Mouse (Mus musculus): ENCODE results near the gene Olfr49. TPM values are rescaled to one million over a fixed set of nuclear protein-coding genes. Genes with fewer than 3 reads are reported as not detected.
"Not testable (repeated sequence)": the region's sequence is repeated elsewhere in the genome, so short reads cannot be mapped to it uniquely, and the experiment has no call there.

The Olfr49 gene
- polyA plus RNA-seq, 1 experiment from 2014 or later, result not detected

GRCm38 (mm10) chr14:54235825-54236540 lies 48.8 kb downstream of the Olfr49 start:
- Histone ChIP-seq H3K4me3 (no peak overlapping the region), H3K9me3 (replicated peaks) (no peaks in the 10 kb centered on the region), H3K4me2 (replicated peaks) (no peak overlapping the region), H3K9ac (no peak overlapping the region), H3K27me3 (no peaks in the 10 kb centered on the region), H3K4me1 (peaks cover 31% of the 10 kb centered on the region), H3K36me3 (peaks cover 11% of the 10 kb centered on the region), H3K27ac (no peak overlapping the region)
- 88% methylated on average over 5 of the region's 5 CpGs for WGBS
- ATAC-seq (ENCODE audit: low FRiP score), result no peak

DNA sequence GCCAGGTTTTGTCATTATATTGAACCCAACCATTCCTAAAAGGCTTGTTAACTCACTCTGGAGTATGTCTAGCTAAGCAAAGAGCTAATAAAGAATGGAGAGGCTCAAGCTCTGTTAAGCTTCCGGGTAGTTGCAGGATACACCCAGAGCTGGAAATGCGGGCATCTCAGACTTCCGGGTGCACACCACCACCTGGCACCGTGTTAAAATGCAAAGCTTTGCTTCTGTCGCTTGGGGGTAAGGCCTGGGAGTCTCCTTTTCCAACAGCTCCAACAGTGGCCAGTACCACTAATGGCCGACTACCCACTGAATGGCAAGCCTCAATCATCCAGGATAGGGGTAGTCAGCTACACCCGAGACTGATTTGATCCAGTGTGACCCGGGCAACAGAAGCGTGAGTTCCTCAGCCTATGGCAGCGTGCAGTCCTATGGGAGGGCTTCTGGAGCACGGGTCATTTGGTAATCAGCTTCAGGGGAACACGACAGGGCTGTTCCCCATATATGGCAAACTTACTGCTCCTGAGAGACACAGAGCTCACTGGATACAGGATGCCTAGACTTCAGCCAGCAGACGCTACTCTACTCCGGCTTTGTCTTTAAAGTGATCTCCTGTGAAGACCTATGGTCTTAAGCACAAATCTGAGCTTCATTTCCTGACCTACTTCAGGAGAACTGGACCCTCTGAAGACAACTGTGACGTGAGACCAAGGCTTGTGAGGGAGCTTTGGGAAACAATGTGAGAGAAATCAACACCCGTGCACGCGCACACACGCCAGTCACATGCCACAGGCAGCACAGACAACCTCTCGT lies 50.3 kb downstream of the Olfr49 start:
- Histone ChIP-seq H3K9me3 (replicated peaks) (no peaks in the 10 kb centered on the region), H3K4me1 (peaks cover 31% of the 10 kb centered on the region), H3K27ac (peak overlapping the region; percentile 41; the same call in 1 of the 2 replicates), H3K4me3 (no peak overlapping the region), H3K9ac (no peak overlapping the region), H3K36me3 (peaks cover 5% of the 10 kb centered on the region), H3K27me3 (no peaks in the 10 kb centered on the region), H3K4me2 (replicated peaks) (no peak overlapping the region)
- no peak for ATAC-seq (ENCODE audit: low FRiP score)
- WGBS, result 78% methylated on average over 20 of the region's 20 CpGs

DNA sequence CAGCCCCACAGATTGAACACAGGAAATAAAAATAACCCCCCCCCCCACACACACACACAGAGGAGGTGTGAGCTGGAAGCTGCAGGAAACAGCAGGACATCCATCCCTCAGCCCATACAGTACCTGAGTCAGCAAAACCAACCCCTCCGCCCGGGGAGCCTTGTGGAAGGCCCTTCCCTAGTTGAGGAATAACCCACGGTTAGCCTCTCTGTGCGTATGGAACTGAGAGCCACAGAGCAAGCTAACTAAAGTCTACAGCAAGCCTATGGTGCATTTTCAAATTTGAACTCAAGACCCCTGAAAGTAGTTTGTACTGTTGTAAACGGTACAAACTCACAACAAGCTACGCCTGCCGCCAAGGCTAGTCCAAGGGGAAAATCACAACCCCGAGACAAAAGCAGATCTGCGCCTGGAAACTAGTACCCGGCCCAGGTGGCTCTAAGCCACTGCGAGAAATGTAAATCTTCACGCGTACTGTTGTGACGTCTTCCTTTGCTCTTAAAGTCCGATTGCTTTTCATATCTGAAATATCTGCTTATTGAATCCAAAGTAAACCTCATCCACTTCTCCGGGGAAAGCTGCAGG lies 51.1 kb downstream of the Olfr49 start:
- Histone ChIP-seq H3K9me3 (replicated peaks) (no peaks in the 10 kb centered on the region), H3K4me3 (no peak overlapping the region), H3K4me2 (replicated peaks) (no peak overlapping the region), H3K27me3 (no peaks in the 10 kb centered on the region), H3K9ac (no peak overlapping the region), H3K36me3 (peaks cover 5% of the 10 kb centered on the region), H3K27ac (peak overlapping the region; percentile 41; the same call in 1 of the 2 replicates), H3K4me1 (peaks cover 39% of the 10 kb centered on the region)
- no peak for ATAC-seq (ENCODE audit: low FRiP score)
- WGBS, result 74% methylated on average over 16 of the region's 16 CpGs

GRCm38 (mm10) chr14:54232811-54233558 lies 51.8 kb downstream of the Olfr49 start:
- H3K9me3 ChIP-seq (replicated peaks), result no peaks in the 10 kb centered on the region
- no peak overlapping the region for H3K4me3 ChIP-seq
- H3K4me2 ChIP-seq (replicated peaks), result no peak overlapping the region
- 38% methylated on average over 9 of the region's 9 CpGs for WGBS
- peaks cover 5% of the 10 kb centered on the region for H3K36me3 ChIP-seq
- no peak overlapping the region for H3K9ac ChIP-seq
- no peak for ATAC-seq (ENCODE audit: low FRiP score)
- peaks cover 46% of the 10 kb centered on the region for H3K4me1 ChIP-seq
- peak overlapping the region; percentile 70 for H3K27ac ChIP-seq
- no peaks in the 10 kb centered on the region for H3K27me3 ChIP-seq

DNA sequence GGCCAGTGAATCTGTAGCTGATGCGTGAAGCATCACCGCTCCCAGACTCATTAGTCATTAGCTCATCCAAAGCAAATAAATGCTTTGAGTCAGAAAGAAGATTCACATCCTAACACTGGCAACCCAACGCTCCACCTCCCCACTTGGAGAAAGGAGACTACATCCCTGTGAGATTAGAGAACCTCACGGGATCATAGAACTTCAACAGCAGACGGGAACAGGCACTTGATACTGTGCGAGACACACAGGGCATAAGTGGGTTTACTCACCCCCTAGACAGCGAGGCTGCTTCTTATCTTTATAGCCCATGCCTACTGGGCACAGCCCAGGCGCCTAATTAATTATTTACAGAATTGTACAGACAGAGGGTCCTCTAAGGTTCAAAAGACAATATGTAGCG lies 52.6 kb downstream of the Olfr49 start:
- peak overlapping the region; percentile 26; the same call in 1 of the 2 replicates for H3K27ac ChIP-seq

DNA sequence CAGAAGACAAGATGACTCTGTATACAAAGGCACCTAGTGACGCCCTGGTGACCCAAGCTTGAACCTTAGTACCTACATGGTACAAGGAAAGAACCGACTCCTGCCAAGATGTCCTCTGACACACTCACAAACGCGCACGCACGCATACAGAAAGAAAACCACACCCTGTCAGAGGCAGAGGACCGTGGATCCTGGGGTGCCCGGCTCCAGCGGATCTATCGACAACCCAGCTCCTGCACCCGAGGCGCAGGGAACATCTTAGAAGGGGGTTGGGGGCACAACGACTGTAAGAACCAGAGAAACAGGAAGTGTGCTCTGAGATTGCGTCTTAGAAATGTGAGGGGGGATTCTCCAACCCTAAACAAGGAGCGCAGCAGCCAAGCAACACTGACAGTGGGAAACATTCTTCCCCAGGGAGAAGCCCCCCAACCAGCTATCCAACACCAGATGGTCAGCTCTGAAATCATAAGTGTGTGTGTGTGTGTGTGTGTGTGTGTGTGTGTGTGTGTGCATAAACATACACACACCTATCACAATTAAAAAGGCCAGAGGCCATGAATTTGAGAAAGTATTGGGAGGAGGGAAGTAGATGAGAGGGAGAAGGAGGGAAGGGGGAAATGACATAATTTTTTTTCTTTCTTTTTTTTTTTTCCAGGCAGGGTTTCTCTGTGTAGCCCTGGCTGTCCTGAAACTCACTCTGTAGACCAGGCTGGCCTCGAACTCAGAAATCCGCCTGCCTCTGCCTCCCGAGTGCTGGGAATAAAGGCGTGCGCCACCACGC lies 53.4 kb downstream of the Olfr49 start:
- Histone ChIP-seq H3K4me3 (no peak overlapping the region), H3K27me3 (no peaks in the 10 kb centered on the region), H3K36me3 (peaks cover 5% of the 10 kb centered on the region), H3K27ac (no peak overlapping the region; the same call in 1 of the 2 replicates), H3K9me3 (replicated peaks) (no peaks in the 10 kb centered on the region), H3K4me2 (replicated peaks) (no peak overlapping the region), H3K9ac (no peak overlapping the region), H3K4me1 (peaks cover 46% of the 10 kb centered on the region)
- ATAC-seq (ENCODE audit: low FRiP score), result no peak
- 86% methylated on average over 21 of the region's 21 CpGs for WGBS

More for the DNA sequence above, 52.6 kb downstream of the Olfr49 start:
- peaks cover 5% of the 10 kb centered on the region for H3K36me3 ChIP-seq
- H3K4me1 ChIP-seq, result peaks cover 46% of the 10 kb centered on the region
- no peaks in the 10 kb centered on the region for H3K9me3 ChIP-seq (replicated peaks)
- ATAC-seq (ENCODE audit: low FRiP score), result no peak
- H3K9ac ChIP-seq, result no peak overlapping the region
- H3K27me3 ChIP-seq, result no peaks in the 10 kb centered on the region
- H3K4me3 ChIP-seq, result no peak overlapping the region
- WGBS, result 60% methylated on average over 9 of the region's 9 CpGs
- H3K4me2 ChIP-seq (replicated peaks), result no peak overlapping the region

- Histone ChIP-seq H3K9me3 (replicated peaks) (no peaks in the 10 kb centered on the region), H3K27me3 (no peaks in the 10 kb centered on the region), H3K4me1 (peaks cover 46% of the 10 kb centered on the region), H3K4me2 (replicated peaks) (no peak overlapping the region), H3K9ac (no peak overlapping the region), H3K27ac (no peak overlapping the region), H3K4me3 (no peak overlapping the region), H3K36me3 (peaks cover 5% of the 10 kb centered on the region)
- no peak for ATAC-seq (ENCODE audit: low FRiP score)
- WGBS, result 84% methylated on average over 14 of the region's 14 CpGs
These were observed 54.0 kb downstream of the Olfr49 start for GRCm38 (mm10) chr14:54230638-54231150.

DNA sequence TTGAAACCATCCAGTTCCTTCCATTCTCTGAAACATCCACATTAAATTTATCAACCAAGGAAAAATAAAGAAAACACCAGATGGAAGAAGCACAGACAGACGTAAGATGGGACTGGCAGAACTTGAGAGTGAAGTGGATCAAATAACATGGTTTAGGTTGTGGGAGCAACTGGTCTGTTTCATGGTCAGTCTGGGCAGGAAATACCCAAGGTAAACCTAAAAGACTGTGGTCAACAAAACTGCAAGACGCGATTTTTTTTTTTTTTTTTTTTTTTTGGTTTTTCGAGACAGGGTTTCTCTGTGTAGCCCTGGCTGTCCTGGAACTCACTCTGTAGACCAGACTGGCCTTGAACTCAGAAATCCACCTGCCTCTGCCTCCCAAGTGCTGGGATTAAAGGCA lies 54.9 kb downstream of the Olfr49 start:
- not testable (repeated sequence) for H3K9ac ChIP-seq; H3K36me3 ChIP-seq; H3K4me3 ChIP-seq; H3K9me3 ChIP-seq (replicated peaks); H3K27me3 ChIP-seq; H3K27ac ChIP-seq; H3K4me2 ChIP-seq (replicated peaks); ATAC-seq (ENCODE audit: low FRiP score)
- H3K4me1 ChIP-seq, result peaks cover 43% of the 10 kb centered on the region
- 84% methylated on average over 4 of the region's 4 CpGs for WGBS

DNA sequence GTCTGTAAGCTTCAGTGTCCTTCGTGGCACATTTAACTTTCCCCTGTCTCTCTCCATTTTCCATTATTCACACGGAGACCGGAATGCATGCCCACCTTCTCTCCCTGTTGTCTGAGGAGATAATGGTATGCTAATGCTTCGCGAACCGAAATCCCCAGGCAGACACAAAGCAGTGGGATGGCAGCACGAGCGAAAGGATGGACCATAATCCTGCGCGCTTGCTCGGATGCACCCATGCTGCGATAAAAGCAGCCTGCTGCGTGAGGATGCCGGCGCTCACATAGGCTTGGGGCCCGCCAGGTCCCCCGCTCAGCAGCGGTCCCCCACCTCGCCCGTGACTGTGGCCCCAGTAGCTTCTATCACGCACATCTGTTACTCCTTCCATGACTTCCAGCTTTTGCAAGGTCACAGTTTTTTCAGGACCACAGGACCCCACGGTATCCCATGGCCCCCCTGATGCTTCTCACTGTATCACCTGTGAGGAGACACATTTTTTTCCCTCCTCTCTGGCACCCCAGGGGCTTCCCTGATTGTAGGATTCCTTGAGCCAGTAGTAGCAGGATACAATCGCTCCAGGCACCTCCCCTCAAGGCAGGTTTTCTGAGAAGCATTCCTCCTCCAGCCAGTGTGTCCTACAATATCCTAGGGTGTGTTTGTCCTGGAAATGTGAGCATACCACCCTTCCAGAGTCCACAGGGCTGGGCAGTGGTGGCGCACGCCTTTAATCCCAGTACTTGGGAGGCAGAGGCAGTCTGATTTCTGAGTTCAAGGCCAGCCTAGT lies 55.6 kb downstream of the Olfr49 start:
- Histone ChIP-seq H3K27me3 (no peaks in the 10 kb centered on the region; the same call in 1 of the 2 replicates), H3K9ac (peak overlapping the region; percentile 44), H3K9me3 (replicated peaks) (no peaks in the 10 kb centered on the region), H3K4me2 (replicated peaks) (peak overlapping the region; percentile 51), H3K27ac (peak overlapping the region; percentile 53), H3K4me3 (peak overlapping the region; percentile 30), H3K4me1 (peaks cover 39% of the 10 kb centered on the region), H3K36me3 (no peaks in the 10 kb centered on the region)
- peak; percentile 36 for ATAC-seq (ENCODE audit: low FRiP score)
- 5% methylated on average over 25 of the region's 25 CpGs for WGBS

- Histone ChIP-seq H3K36me3 (no peaks in the 10 kb centered on the region), H3K9ac (peak overlapping the region; percentile 44; the same call in 1 of the 2 replicates), H3K9me3 (replicated peaks) (no peaks in the 10 kb centered on the region), H3K4me3 (peak overlapping the region; percentile 30), H3K27ac (peak overlapping the region; percentile 53), H3K4me1 (peaks cover 35% of the 10 kb centered on the region), H3K4me2 (replicated peaks) (peak overlapping the region; percentile 51), H3K27me3 (no peaks in the 10 kb centered on the region; the same call in 1 of the 2 replicates)
- 8% methylated on average over 7 of the region's 7 CpGs for WGBS
- peak; percentile 36 for ATAC-seq (ENCODE audit: low FRiP score)
These were observed 56.2 kb downstream of the Olfr49 start for GRCm38 (mm10) chr14:54228501-54228900.
